Mouse (Mus musculus): Measurements from ENCODE around the gene Morn1. TPM values are rescaled to one million over a fixed set of nuclear protein-coding genes. Genes with fewer than 3 reads are reported as not detected.

The Morn1 gene
- polyA plus RNA-seq, 1 experiment = 12.6 TPM

GRCm38 (mm10) chr4:155120583-155120982 lies 34.2 kb downstream of the Morn1 start:
- TF ChIP-seq POLR2A (IDR thresholded peaks at IDR 0.05; ENCODE audit: borderline replicate concordance, extremely low read depth, insufficient read depth, insufficient read length, poor library complexity, severe bottlenecking) = no peak
- TF ChIP-seq CTCF (IDR thresholded peaks at IDR 0.05; ENCODE audit: borderline replicate concordance, extremely low read depth, insufficient read depth, insufficient read length) = no peak

GRCm38 (mm10) chr4:155121222-155121621 lies 34.8 kb downstream of the Morn1 start:
- DNase-seq (ENCODE audit: low read depth) = no peak
- no peak for TF ChIP-seq CTCF (IDR thresholded peaks at IDR 0.05; ENCODE audit: borderline replicate concordance, extremely low read depth, insufficient read depth, insufficient read length)
- no peak for TF ChIP-seq POLR2A (IDR thresholded peaks at IDR 0.05; ENCODE audit: borderline replicate concordance, extremely low read depth, insufficient read depth, insufficient read length, poor library complexity, severe bottlenecking)

More at GRCm38 (mm10) chr4:155120583-155120982, 34.2 kb downstream of the Morn1 start:
- no peak for DNase-seq (ENCODE audit: low read depth)

DNA sequence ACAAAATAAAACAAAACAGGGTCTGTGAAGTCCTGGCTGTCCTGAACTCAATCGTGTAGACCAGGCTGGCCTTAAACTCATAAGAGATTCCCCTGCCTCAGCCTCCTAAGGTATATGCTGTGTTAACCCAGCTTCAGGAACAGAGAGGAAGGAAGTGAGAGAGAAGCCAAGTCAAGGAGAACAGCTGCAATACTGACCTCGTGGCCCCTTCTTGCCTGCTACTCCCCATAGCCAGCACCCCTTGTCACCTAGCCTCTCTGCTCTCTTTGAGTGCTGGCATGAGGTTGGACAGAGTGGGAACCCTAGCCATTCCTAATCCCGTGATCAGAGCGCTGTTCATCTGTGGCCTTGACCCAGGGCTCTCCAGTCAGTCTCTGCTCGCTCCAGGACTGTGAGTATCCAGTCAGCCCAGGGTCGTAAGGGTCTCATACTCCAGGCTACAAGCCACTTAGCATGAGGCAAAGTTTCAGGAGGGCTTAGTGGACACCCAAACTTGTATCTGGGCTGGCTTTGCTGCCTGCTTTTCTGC lies 35.6 kb downstream of the Morn1 start:
- no peak for TF ChIP-seq CTCF (IDR thresholded peaks at IDR 0.05; ENCODE audit: borderline replicate concordance, extremely low read depth, insufficient read depth, insufficient read length)
- TF ChIP-seq POLR2A (IDR thresholded peaks at IDR 0.05; ENCODE audit: borderline replicate concordance, extremely low read depth, insufficient read depth, insufficient read length, poor library complexity, severe bottlenecking) = no peak
- no peak for DNase-seq (ENCODE audit: low read depth)

GRCm38 (mm10) chr4:155122444-155123040 lies 36.2 kb downstream of the Morn1 start:
- DNase-seq (ENCODE audit: low read depth) = peak; percentile 98
- TF ChIP-seq POLR2A (IDR thresholded peaks at IDR 0.05; ENCODE audit: borderline replicate concordance, extremely low read depth, insufficient read depth, insufficient read length, poor library complexity, severe bottlenecking) = no peak

DNA sequence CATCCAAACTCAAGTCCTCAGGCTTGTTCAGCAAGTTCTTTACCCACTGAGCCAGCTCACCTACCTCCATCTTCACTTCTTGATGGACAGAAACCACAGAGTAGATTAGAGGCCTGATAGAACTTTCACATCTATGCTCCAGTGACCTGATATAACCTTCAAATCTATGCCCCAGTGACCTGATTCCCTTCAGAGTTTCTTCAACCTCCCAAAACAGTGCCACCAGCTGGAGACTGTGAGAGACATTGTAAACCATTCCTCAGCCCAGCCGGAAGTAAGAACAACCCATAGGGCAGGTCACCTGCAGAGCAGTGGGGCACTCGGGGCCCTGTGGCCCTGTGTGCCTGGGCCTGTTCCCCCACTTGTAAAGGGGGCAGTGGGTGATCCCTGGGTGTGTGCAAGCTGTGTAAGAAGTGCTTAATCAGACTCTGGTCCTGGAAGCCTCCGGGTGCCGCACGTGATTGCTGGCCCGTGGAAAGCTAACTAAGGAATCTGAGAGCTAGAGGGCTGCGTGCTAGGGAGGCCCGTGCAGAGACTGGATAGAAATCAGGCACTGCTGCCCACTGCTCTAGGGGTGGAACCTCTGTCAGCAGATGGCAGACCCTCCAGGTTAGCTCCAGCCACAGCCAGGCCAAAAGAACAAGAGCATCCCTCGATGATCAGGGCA lies 37.6 kb downstream of the Morn1 start:
- DNase-seq (ENCODE audit: low read depth) = no peak
- TF ChIP-seq CTCF (IDR thresholded peaks at IDR 0.05; ENCODE audit: borderline replicate concordance, extremely low read depth, insufficient read depth, insufficient read length) (no peak), POLR2A (IDR thresholded peaks at IDR 0.05; ENCODE audit: borderline replicate concordance, extremely low read depth, insufficient read depth, insufficient read length, poor library complexity, severe bottlenecking) (no peak)

DNA sequence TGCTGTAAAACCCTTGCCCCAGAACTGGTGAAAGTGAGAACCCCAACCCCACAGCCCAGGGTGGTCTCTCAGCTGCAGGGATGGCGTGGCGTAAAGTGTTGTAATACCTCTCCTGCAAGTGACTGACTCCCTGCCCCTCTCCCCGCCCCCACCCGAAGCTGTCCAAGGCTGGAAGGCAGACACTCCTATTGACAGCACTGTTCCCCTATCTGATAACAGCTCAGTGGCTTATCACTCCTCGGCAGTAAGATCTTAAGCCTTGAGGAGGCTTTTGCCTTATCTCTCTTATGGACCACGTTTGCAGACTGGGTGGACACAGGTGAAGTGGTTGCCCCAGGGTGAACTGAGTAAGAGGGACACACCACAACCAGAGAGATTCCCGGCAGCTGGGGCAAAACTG lies 38.9 kb downstream of the Morn1 start:
- no peak for DNase-seq (ENCODE audit: low read depth)
- no peak for TF ChIP-seq POLR2A (IDR thresholded peaks at IDR 0.05; ENCODE audit: borderline replicate concordance, extremely low read depth, insufficient read depth, insufficient read length, poor library complexity, severe bottlenecking)
- TF ChIP-seq CTCF (IDR thresholded peaks at IDR 0.05; ENCODE audit: borderline replicate concordance, extremely low read depth, insufficient read depth, insufficient read length) = no peak

GRCm38 (mm10) chr4:155126194-155126593 lies 39.8 kb downstream of the Morn1 start:
- DNase-seq (ENCODE audit: low read depth) = no peak
- TF ChIP-seq CTCF (IDR thresholded peaks at IDR 0.05; ENCODE audit: borderline replicate concordance, extremely low read depth, insufficient read depth, insufficient read length) (no peak), POLR2A (IDR thresholded peaks at IDR 0.05; ENCODE audit: borderline replicate concordance, extremely low read depth, insufficient read depth, insufficient read length, poor library complexity, severe bottlenecking) (no peak)

- TF ChIP-seq POLR2A (IDR thresholded peaks at IDR 0.05; ENCODE audit: borderline replicate concordance, extremely low read depth, insufficient read depth, insufficient read length, poor library complexity, severe bottlenecking) = no peak
- TF ChIP-seq CTCF (IDR thresholded peaks at IDR 0.05; ENCODE audit: borderline replicate concordance, extremely low read depth, insufficient read depth, insufficient read length) = no peak
- DNase-seq (ENCODE audit: low read depth) = peak; percentile 51
These were observed 40.4 kb downstream of the Morn1 start for GRCm38 (mm10) chr4:155126602-155127372.

DNA sequence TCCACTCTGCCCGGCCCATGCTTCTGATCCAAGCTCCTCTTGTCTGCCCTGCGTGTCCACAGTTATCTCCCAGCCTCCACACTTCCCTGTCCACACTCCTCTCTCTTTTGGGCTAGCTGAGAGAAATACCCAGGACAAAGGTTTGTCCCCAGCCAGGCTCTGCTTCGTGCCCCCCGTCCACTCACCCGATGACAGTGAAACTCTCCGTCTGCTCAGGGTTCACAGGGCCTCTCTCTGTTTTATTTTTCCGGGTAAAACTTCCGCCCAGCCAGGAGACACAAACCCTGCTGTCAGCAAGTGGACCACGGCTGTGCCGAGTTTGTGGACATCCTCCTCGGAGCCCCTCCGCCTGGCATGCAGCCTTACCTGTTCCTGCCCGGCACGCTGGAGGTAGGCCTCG lies 42.0 kb downstream of the Morn1 start:
- DNase-seq (ENCODE audit: low read depth) = no peak
- TF ChIP-seq POLR2A (IDR thresholded peaks at IDR 0.05; ENCODE audit: borderline replicate concordance, extremely low read depth, insufficient read depth, insufficient read length, poor library complexity, severe bottlenecking) (no peak), CTCF (IDR thresholded peaks at IDR 0.05; ENCODE audit: borderline replicate concordance, extremely low read depth, insufficient read depth, insufficient read length) (no peak)

DNA sequence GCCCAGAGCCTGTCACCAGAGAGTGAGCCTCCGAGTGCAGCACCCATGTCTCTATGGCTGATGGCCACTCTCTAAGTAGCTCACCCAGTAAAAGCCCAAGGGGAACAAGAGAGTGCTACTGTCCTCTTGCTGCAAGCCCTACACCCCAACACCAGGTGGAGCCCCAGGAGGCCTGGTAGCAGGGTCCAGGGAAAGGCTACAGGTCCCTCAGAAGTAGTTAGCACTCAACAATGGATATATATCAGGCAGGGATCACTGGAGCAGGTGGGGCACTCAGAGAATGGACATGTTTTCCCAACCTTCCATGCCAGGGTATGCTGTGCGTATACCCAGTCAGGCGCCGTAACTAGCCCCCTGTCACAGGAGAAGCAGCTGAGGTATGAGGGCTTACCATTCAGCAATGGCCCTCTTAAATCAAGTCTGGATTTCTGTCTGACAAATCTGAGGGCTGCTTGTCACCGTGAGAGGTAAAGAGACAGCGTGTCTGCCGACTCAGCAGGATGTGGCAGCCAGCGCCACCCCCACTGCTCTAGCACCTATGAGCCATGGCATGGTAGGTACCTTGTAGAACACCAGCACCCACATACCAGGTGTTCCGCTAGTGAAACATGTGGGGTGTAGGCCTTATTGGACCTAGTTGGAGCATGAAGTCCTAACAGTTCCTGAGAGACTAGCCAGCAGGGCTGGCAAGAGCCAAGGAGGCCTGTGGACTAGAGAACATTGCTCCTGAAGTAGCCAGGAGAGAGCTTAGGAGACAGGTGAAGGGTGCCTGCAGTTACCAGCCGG lies 42.9 kb downstream of the Morn1 start:
- TF ChIP-seq CTCF (IDR thresholded peaks at IDR 0.05; ENCODE audit: borderline replicate concordance, extremely low read depth, insufficient read depth, insufficient read length) (peak; percentile 21; the same call in 1 of the 2 replicates), POLR2A (IDR thresholded peaks at IDR 0.05; ENCODE audit: borderline replicate concordance, extremely low read depth, insufficient read depth, insufficient read length, poor library complexity, severe bottlenecking) (no peak)
- DNase-seq (ENCODE audit: low read depth) = no peak

DNA sequence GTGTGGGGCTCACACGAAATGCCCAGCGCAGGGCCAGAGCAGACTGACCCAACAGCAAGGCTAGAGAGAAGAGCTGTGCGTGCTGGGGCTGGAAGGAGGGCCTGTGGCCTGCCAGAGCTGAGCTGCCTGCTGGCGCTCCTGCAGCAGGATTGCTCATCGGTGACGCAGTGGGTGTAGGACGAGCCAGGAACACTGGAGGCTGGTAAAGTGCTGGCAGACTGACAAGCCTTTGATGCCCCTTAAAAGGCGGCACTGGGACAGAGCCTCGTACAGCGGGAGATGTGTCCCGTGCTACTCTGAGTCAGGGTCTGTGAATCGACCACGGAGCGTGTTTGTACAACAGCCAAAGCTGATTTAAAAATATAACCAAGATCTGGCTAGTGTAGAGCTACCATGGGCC lies 43.6 kb downstream of the Morn1 start:
- DNase-seq (ENCODE audit: low read depth) = peak; percentile 95
- TF ChIP-seq CTCF (IDR thresholded peaks at IDR 0.05; ENCODE audit: borderline replicate concordance, extremely low read depth, insufficient read depth, insufficient read length) = no peak
- no peak for TF ChIP-seq POLR2A (IDR thresholded peaks at IDR 0.05; ENCODE audit: borderline replicate concordance, extremely low read depth, insufficient read depth, insufficient read length, poor library complexity, severe bottlenecking)

Data from brain, embryonic 14.5 days (tissue).